Mouse (Mus musculus) cerebellum, postnatal 14 days (tissue): ENCODE measurements around the gene Pde4c.

ENCODE experiments used
- DNase-seq, 2 experiments: peaks; one replicate each; pipeline ENCODE4 v3.0.0; 2021; ENCODE audit warnings: mixed read lengths in 2 of 2

Gene Pde4c

DNA sequence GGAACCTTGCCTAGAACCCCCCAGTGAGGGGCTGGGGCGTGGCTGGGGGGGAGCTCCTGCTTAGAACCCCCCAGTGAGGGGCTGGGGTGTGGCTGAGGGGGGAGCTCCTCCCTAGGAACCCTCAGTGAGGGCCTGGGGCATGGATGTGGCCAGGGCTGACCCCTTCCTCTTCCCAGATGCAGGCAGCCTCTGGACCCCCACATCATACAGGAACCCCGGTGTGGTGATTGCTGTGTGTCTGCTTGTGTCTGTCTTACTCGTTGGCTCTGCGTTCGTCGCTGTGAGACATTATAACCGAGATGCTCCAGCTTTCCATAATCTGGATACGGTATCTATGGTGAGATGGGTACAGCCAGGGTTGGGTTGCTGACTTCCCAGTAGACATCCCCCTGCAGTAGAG is 1.9 kb upstream of the Pde4c start:
- DNase-seq = peak in 1 of 2 experiments; percentile 14

GRCm38 (mm10) chr8:70724216-70724615 is 696 bp downstream of the Pde4c start:
- DNase-seq = no peak

- peak in 1 of 2 experiments; percentile 16 for DNase-seq
Observed at GRCm38 (mm10) chr8:70725792-70726447, 2.4 kb downstream of the Pde4c start.

DNA sequence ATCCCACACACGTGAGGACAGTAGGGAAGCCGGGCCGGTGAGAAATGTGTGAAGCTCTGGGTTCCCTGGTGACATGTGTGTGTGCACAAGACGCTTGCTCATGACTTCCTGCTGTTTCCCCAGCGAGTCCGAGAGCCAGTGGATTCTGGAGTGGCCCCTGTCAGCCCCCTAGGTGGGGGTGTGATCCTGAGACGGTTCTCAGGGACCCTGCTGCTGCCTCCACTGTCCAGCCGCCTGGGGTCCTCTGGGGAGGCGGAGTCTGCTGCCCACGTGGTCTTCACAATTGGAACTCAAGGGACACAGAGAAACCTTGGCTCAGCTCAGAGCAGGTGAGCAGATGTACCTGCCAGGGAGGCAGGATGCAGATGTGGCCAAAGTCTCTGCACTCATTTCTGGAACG is 3.2 kb downstream of the Pde4c start:
- no peak for DNase-seq

- DNase-seq = peak in 1 of 2 experiments; percentile 33
Observed at GRCm38 (mm10) chr8:70729808-70730475, 6.4 kb downstream of the Pde4c start.

DNA sequence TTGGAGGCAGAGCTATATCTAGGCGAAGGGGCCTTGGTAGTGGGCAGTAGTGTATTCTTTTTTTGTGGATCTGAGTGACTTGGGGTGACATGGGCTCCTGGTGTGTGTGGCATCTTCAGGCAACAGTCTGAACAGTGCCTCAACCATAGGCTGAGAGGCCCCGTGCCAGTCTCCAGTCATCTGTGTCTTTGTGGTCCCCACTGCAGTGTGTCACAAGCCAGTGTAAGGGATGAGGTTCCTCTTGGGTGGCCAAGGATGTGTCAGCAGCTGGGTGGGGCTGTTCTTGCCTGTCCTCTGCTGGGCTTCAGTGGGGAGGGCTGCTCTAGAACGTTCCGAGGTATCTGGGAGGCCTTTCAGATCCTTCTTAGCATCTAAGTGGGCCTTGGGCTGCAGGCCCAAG is 7.4 kb downstream of the Pde4c start:
- DNase-seq = no peak

DNA sequence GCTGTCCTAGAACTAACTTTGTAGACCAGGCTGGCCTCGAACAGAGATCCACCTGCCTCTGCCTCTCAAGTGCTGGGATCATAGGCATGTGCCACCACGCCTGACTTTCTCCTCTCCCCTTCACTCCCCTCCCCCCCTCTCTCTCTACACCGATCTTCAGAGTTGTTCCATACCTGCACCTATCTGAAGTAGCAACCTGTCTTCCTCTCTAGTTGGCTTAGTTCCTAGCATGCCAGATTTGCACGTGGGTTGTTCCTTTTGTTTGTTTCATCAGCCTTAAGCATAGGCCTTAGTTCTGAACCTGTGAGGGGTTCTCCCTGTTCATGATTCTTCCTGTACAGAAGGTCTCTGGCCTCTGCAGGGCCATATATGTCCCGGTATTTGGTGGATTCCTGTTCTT is 14.2 kb downstream of the Pde4c start:
- no peak for DNase-seq

DNA sequence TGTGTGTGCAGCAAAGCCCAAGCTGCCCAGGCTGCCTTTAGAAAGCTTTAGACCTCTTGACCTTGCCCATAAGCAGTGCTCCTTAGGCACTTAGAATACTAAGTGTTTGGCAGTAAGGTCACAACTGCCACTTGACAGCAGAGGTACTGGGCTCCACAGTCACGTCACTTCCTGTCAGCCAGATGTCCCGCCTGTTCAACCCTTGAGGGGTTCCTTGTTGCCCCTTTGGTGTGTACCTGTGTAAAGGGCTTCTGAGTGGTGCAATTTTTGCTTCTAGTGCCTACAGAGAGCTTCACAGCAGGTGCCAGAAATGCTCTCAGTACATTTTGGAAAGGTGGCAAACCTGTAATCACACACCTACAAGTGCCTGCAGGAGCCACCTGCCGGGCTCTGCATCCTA is 14.7 kb downstream of the Pde4c start:
- DNase-seq = no peak

DNA sequence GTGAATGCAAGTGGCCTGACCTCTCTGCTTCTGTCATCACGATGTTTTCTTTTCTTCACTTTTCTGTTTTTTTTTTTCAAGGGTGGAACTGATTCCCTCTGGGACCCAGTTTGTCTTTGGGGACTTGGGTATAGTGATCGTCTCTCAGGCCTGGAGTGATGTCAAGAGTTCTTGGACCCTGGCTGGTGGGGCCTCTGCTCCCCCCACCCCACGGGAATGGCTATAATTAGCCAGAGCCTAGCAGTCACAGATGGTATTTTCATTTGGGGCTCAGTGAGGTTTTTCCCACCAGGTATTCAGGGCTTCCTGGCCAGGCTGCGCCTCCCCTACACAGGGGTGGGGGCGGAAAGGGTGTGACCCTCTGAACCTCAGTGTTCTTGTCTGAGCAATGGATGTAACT is 18.1 kb downstream of the Pde4c start:
- no peak for DNase-seq

- no peak for DNase-seq
Observed at GRCm38 (mm10) chr8:70742176-70742575, 18.7 kb downstream of the Pde4c start.

DNA sequence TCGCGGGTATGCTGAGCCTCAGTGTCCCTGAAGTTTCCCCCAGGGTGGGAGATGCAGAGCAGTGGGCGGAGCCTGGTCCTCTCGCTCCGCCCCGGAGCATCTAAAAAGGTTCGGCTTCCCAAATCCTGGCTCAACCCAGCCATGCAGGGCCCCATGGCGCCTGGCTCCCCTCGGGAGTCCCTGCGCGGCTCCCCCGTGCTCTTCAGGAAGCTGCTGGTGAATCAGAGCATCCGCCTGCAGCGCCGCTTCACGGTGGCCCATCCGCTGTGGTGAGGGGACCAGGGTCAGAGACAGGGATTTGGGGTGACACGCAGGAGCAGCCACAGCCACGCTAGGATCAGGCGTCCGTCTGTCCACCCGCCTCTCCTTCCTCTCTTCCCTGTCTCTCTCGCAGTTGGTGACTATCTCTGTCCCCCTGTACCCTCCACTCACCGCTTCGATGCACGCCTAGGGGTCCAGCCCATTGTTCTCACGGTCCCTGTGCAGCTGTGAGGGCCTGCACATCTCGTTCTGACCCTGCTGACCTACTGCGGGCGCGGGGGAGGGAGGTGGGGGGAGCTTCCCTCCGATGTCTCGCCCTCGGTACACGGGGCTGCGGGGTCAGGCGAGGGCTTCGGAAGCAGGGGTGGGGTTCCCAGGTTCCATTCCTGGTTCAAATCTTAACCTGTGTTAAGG is 19.6 kb downstream of the Pde4c start:
- no peak for DNase-seq

DNA sequence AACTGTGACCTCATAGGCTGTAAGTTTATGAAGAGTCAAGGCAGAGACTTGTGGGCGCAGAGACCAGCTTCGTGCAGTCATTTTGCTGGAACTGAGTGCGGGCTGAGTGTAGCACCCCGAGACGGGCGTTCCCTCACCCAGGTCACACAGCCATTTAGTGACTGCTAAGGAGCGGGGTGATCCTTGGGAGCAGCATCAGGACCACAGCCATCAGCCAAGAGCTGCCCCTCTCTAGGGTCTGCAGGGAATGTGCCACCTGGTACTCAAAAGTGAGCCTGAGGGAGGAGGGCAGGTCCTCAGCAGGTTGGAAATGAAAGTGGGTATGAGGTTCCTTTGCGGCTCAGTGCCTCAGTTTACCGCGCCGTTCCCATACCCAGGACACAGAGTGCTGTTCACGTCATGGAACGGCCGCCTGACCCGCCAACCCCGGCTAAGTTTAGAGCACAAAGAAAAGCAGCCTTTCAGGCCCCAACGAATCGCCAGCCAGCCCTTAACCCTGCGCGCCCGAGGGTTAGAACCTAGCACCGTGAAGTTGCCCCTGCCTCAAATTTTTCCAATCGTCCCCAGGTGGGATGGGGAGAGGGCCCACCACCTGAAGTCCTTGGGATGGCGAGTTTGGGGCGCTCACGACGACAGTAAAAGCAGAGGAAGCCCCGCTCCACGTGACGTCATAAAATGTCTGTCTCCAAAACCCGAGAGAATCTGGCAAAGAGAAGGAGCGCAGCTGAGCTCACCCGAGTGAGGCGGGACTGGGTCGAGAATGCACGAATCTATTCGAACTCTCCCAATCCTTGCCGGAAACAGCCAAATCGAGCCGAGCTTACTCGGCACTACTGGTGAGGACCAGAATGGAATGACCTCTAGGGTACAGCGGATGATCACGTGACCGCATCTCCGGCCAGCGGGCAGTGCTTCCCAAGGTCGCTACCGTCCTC is 20.4 kb downstream of the Pde4c start:
- DNase-seq = peak; percentile 51 to 64

- no peak for DNase-seq
Observed at GRCm38 (mm10) chr8:70744806-70745205, 21.3 kb downstream of the Pde4c start.

DNA sequence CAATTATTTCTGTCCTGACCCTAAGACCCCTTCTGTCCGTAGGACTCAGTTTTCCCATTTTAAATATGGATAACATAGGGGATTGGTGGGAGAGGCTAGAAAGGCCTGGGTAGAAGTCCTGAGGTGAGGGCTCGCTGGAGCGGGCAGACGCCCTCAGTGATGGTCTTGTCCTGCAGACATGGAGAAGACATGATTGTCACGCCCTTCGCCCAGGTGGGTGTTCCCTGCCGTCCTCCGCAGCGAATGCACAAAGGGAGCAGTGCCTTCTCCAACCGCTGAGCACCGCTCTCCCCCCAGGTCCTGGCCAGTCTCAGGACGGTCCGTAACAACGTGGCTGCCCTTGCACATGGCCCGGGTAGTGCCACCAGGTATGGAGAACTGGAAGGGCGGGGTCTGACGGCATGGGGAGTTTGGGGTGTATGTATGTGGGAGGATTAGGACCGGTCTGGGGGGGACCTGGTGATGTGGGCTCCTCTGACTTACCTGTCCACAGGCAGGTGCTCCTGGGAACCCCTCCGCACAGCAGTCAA is 22.2 kb downstream of the Pde4c start:
- DNase-seq = no peak

- no peak for DNase-seq
Observed at GRCm38 (mm10) chr8:70746676-70747075, 23.2 kb downstream of the Pde4c start.

GRCm38 (mm10) chr8:70747211-70747890 is 23.8 kb downstream of the Pde4c start:
- DNase-seq = no peak

- DNase-seq = no peak
Observed at GRCm38 (mm10) chr8:70748246-70749096, 25.0 kb downstream of the Pde4c start.

GRCm38 (mm10) chr8:70749097-70749674 is 25.7 kb downstream of the Pde4c start:
- peak in 1 of 2 experiments; percentile 2 for DNase-seq

- peak in 1 of 2 experiments; percentile 2 for DNase-seq
Observed at GRCm38 (mm10) chr8:70750128-70750680, 26.7 kb downstream of the Pde4c start.
